Mouse (Mus musculus) liver, embryonic 15.5 days (tissue): ENCODE measurements around the gene Hnrnpu. TPM values are rescaled to one million over a fixed set of nuclear protein-coding genes. Genes with fewer than 3 reads are reported as not detected.

Experiments used
- ATAC-seq: fragments of 200-750 bp; cut with Nextera tagmentation; 2 replicates; pipeline ENCODE4 v1.8.0; 2017; ENCODE audit warnings: moderate number of reproducible peaks, mild to moderate bottlenecking, moderate library complexity; ENCODE audit not compliant: insufficient read depth
- H3K27ac ChIP-seq: fragments of 300-500 bp; sonication (generic); replicated peaks from 2 replicates; pipeline ENCODE4 v1.5.1; 2015; ENCODE audit warnings: mild to moderate bottlenecking, inconsistent platforms
- H3K27me3 ChIP-seq: fragments of 300-500 bp; sonication (generic); 2 replicates; pipeline ENCODE4 v1.6.1; 2015; ENCODE audit warnings: mild to moderate bottlenecking, inconsistent platforms
- H3K36me3 ChIP-seq: fragments of 300-500 bp; sonication (generic); replicated peaks from 2 replicates; pipeline ENCODE4 v1.6.1; 2015; ENCODE audit warnings: moderate library complexity, mild to moderate bottlenecking, inconsistent platforms
- H3K4me1 ChIP-seq: fragments of 300-500 bp; sonication (generic); replicated peaks from 2 replicates; pipeline ENCODE4 v1.6.1; 2015; ENCODE audit warnings: inconsistent platforms
- H3K4me2 ChIP-seq: fragments of 300-500 bp; sonication (generic); 2 replicates; pipeline ENCODE4 v1.6.1; 2015; ENCODE audit warnings: moderate library complexity, mild to moderate bottlenecking, inconsistent platforms
- H3K4me3 ChIP-seq: fragments of 300-500 bp; sonication (generic); replicated peaks from 2 replicates; pipeline ENCODE4 v1.5.1; 2015; ENCODE audit warnings: mild to moderate bottlenecking, inconsistent platforms
- H3K9ac ChIP-seq: fragments of 300-500 bp; sonication (generic); 2 replicates; pipeline ENCODE4 v1.6.1; 2015; ENCODE audit warnings: moderate library complexity, mild to moderate bottlenecking, inconsistent platforms
- H3K9me3 ChIP-seq: fragments of 300-500 bp; sonication (generic); replicated peaks from 2 replicates; pipeline ENCODE4 v1.6.1; 2016; ENCODE audit warnings: inconsistent platforms
- WGBS: fragments of 180-500 bp; shearing (Covaris S2); methylation state at CpG from one replicate; pipeline ENCODE4 v1.1.7; 2015; ENCODE audit warnings: mixed read lengths; ENCODE audit not compliant: insufficient replicate concordance; 5-methylcytosine and 5-hydroxymethylcytosine counted together
- polyA plus RNA-seq: library from polyadenylated mRNA; unstranded; fragments of >200 nt; fragmentation: Nextera tagmentation; extraction: Ambion mirVana; gene quantifications from 2 replicates; pipeline ENCODE4 v1.2.1, GENCODE M21; 2015

Hnrnpu gene
- polyA plus RNA-seq, 1 experiment from 2014 or later: 167 TPM

GRCm38 (mm10) chr1:178340213-178340612 lies 2.6 kb upstream of the Hnrnpu start:
- Histone ChIP-seq H3K9ac (no peak overlapping the region), H3K4me1 (peaks cover 13% of the 10 kb centered on the region), H3K27ac (no peak overlapping the region), H3K4me2 (no peak overlapping the region), H3K36me3 (peaks cover 5% of the 10 kb centered on the region; the same call in 1 of the 2 replicates), H3K4me3 (no peak overlapping the region), H3K27me3 (no peaks in the 10 kb centered on the region), H3K9me3 (no peaks in the 10 kb centered on the region)
- no peak for ATAC-seq
- 75% methylated on average over 2 of the region's 2 CpGs for WGBS

GRCm38 (mm10) chr1:178338318-178338641 lies 683 bp upstream of the Hnrnpu start:
- 8% methylated on average over 6 of the region's 6 CpGs for WGBS

GRCm38 (mm10) chr1:178336777-178337481 lies 668 bp downstream of the Hnrnpu start:
- peak; percentile 51 for ATAC-seq
- H3K9ac ChIP-seq: peak overlapping the region; percentile 95
- under 1% methylated on average over 88 of the region's 89 CpGs for WGBS
- peak overlapping the region; percentile 100 for H3K4me3 ChIP-seq
- H3K27me3 ChIP-seq: no peaks in the 10 kb centered on the region
- H3K4me1 ChIP-seq: peaks cover 41% of the 10 kb centered on the region
- H3K9me3 ChIP-seq: no peaks in the 10 kb centered on the region
- H3K36me3 ChIP-seq: peaks cover 35% of the 10 kb centered on the region
- peak overlapping the region; percentile 76 for H3K4me2 ChIP-seq
- peak overlapping the region; percentile 99 for H3K27ac ChIP-seq

More at GRCm38 (mm10) chr1:178338318-178338641, 683 bp upstream of the Hnrnpu start:
- H3K4me1 ChIP-seq: peaks cover 27% of the 10 kb centered on the region
- peak overlapping the region; percentile 100 for H3K4me3 ChIP-seq
- no peaks in the 10 kb centered on the region for H3K27me3 ChIP-seq
- no peak for ATAC-seq
- peak overlapping the region; percentile 99 for H3K27ac ChIP-seq
- peak overlapping the region; percentile 95 for H3K9ac ChIP-seq
- H3K36me3 ChIP-seq: peaks cover 21% of the 10 kb centered on the region
- H3K9me3 ChIP-seq: no peaks in the 10 kb centered on the region
- H3K4me2 ChIP-seq: peak overlapping the region; percentile 76

- Histone ChIP-seq H3K27ac (peak overlapping the region; percentile 99), H3K36me3 (peaks cover 41% of the 10 kb centered on the region), H3K4me2 (peak overlapping the region; percentile 76), H3K9ac (peak overlapping the region; percentile 95), H3K9me3 (no peaks in the 10 kb centered on the region), H3K4me1 (peaks cover 45% of the 10 kb centered on the region), H3K27me3 (no peaks in the 10 kb centered on the region), H3K4me3 (peak overlapping the region; percentile 100)
- 1% methylated on average over 51 of the region's 53 CpGs for WGBS
- ATAC-seq: peak; percentile 78
These were observed 1.3 kb downstream of the Hnrnpu start for GRCm38 (mm10) chr1:178336289-178336775.

GRCm38 (mm10) chr1:178335860-178336261 lies 1.7 kb downstream of the Hnrnpu start:
- Histone ChIP-seq H3K27ac (peak overlapping the region; percentile 99), H3K4me3 (peak overlapping the region; percentile 100), H3K4me2 (peak overlapping the region; percentile 76), H3K9me3 (no peaks in the 10 kb centered on the region), H3K27me3 (no peaks in the 10 kb centered on the region), H3K36me3 (peaks cover 45% of the 10 kb centered on the region), H3K9ac (peak overlapping the region; percentile 95), H3K4me1 (peaks cover 49% of the 10 kb centered on the region)
- WGBS: 1% methylated on average over 16 of the region's 16 CpGs
- ATAC-seq: no peak

- Histone ChIP-seq H3K36me3 (peaks cover 89% of the 10 kb centered on the region), H3K9me3 (no peaks in the 10 kb centered on the region), H3K27ac (no peak overlapping the region), H3K27me3 (no peaks in the 10 kb centered on the region), H3K4me2 (no peak overlapping the region), H3K9ac (no peak overlapping the region), H3K4me3 (no peak overlapping the region), H3K4me1 (peaks cover 39% of the 10 kb centered on the region)
- ATAC-seq: peak; percentile 64
- 73% methylated on average over 6 of the region's 6 CpGs for WGBS
These were observed 7.7 kb downstream of the Hnrnpu start for GRCm38 (mm10) chr1:178329946-178330345.

GRCm38 (mm10) chr1:178329017-178329416 lies 8.6 kb downstream of the Hnrnpu start:
- Histone ChIP-seq H3K27ac (no peak overlapping the region), H3K9me3 (no peaks in the 10 kb centered on the region), H3K36me3 (peaks cover 88% of the 10 kb centered on the region), H3K4me3 (no peak overlapping the region), H3K9ac (no peak overlapping the region), H3K4me1 (peaks cover 32% of the 10 kb centered on the region), H3K4me2 (no peak overlapping the region), H3K27me3 (no peaks in the 10 kb centered on the region)
- ATAC-seq: no peak
- WGBS: 59% methylated on average over 5 of the region's 5 CpGs

GRCm38 (mm10) chr1:178326950-178327349 lies 10.6 kb downstream of the Hnrnpu start:
- peaks cover 20% of the 10 kb centered on the region for H3K4me1 ChIP-seq
- no peaks in the 10 kb centered on the region for H3K9me3 ChIP-seq
- no peaks in the 10 kb centered on the region for H3K27me3 ChIP-seq
- no peak overlapping the region for H3K27ac ChIP-seq
- WGBS: 85% methylated on average over 1 of the region's 1 CpGs
- no peak overlapping the region for H3K9ac ChIP-seq
- H3K4me2 ChIP-seq: no peak overlapping the region
- no peak overlapping the region for H3K4me3 ChIP-seq
- no peak for ATAC-seq
- peaks cover 88% of the 10 kb centered on the region for H3K36me3 ChIP-seq

GRCm38 (mm10) chr1:178326357-178326756 lies 11.2 kb downstream of the Hnrnpu start:
- no peaks in the 10 kb centered on the region for H3K27me3 ChIP-seq
- no peak overlapping the region for H3K9ac ChIP-seq
- 83% methylated on average over 1 of the region's 1 CpGs for WGBS
- ATAC-seq: no peak
- no peak overlapping the region for H3K27ac ChIP-seq
- H3K4me2 ChIP-seq: no peak overlapping the region
- peaks cover 88% of the 10 kb centered on the region for H3K36me3 ChIP-seq
- peaks cover 19% of the 10 kb centered on the region for H3K4me1 ChIP-seq
- no peaks in the 10 kb centered on the region for H3K9me3 ChIP-seq
- no peak overlapping the region for H3K4me3 ChIP-seq

- 86% methylated on average over 1 of the region's 1 CpGs for WGBS
These were observed 13.0 kb downstream of the Hnrnpu start for GRCm38 (mm10) chr1:178324568-178324967.

GRCm38 (mm10) chr1:178323235-178323634 lies 14.4 kb downstream of the Hnrnpu start:
- Histone ChIP-seq H3K36me3 (peaks cover 73% of the 10 kb centered on the region), H3K27ac (no peak overlapping the region), H3K27me3 (no peaks in the 10 kb centered on the region), H3K9me3 (no peaks in the 10 kb centered on the region), H3K9ac (no peak overlapping the region), H3K4me2 (no peak overlapping the region), H3K4me3 (no peak overlapping the region), H3K4me1 (peaks cover 30% of the 10 kb centered on the region)
- ATAC-seq: no peak
- WGBS: 76% methylated on average over 1 of the region's 1 CpGs

More at GRCm38 (mm10) chr1:178324568-178324967, 13.0 kb downstream of the Hnrnpu start:
- 0 out of 2 replicates have a peak overlapping the region, but pooled peaks have one; percentile 25 for H3K27ac ChIP-seq
- ATAC-seq: no peak
- H3K27me3 ChIP-seq: no peaks in the 10 kb centered on the region
- no peak overlapping the region for H3K4me2 ChIP-seq
- H3K9ac ChIP-seq: no peak overlapping the region
- no peaks in the 10 kb centered on the region for H3K9me3 ChIP-seq
- peaks cover 30% of the 10 kb centered on the region for H3K4me1 ChIP-seq
- no peak overlapping the region for H3K4me3 ChIP-seq
- H3K36me3 ChIP-seq: peaks cover 83% of the 10 kb centered on the region
